Comparison of ENCODE assay signal across 7 mouse cellular contexts in the genomic region with DNA sequence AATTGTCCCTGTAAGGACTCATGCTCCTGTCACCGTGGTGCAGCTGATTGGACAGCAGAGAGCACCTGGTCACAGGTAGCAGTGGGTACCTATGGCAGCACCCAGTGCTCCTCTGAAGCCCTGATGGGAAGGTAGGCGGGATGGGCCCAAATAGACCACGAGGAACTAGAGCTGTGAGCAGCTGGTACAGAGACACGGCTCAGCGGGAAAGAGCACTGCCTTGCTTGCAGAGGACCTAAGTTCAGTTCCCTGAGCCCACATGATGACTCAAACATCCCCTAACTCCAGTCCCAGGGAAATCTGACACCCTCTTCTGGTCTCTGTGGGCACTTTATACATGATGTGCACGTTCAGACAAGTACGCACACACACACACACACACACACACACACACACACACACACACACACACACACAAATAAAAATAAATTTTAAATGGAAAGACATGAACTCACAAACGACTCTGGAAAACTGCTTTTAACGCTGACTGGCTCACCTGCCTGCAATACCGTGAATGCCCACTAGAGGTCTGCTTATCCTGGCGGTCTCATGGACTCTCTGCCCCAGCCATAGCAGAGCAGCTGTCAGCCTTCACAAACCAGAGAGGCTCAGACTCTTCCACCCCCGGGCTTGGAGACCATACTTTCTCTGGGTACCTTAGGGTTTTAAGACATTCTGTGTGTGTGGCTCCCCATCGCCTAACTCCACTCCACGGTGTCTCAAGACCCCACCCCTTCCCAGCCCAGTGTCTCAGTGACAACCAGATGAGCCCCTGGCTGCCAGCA. TPM values are rescaled to one million over a fixed set of nuclear protein-coding genes. Genes with fewer than 3 reads are reported as not detected.
DNase-seq lines count a peak whose midpoint lies in the region; ATAC-seq and TF ChIP-seq lines count a peak whose summit lies in the region.

No protein-coding gene starts in this region.

- H3K27ac ChIP-seq in gastrocnemius, adult 2 months: peak overlapping the region; percentile 87
- H3K27ac ChIP-seq in limb, embryonic 11.5 days (replicated peaks; ENCODE audit: low read depth, low read length): no peak overlapping the region
- H3K27ac ChIP-seq in midbrain, embryonic 14.5 days (replicated peaks; ENCODE audit: low read depth, low read length): no peak overlapping the region

- H3K4me2 ChIP-seq in limb, embryonic 11.5 days (ENCODE audit: low read depth, severe bottlenecking): no peak overlapping the region
- H3K4me2 ChIP-seq in midbrain, embryonic 14.5 days (ENCODE audit: low read length): no peak overlapping the region

- TF ChIP-seq CTCF in gastrocnemius, adult 2 months (IDR thresholded peaks at IDR 0.05): peak; percentile 78

- H3K4me3 ChIP-seq in gastrocnemius, adult 2 months: peak overlapping the region; percentile 68
- no peak overlapping the region for H3K4me3 ChIP-seq in limb, embryonic 11.5 days (ENCODE audit: low read depth, low read length)
- no peak overlapping the region for H3K4me3 ChIP-seq in midbrain, embryonic 14.5 days (replicated peaks; ENCODE audit: low read depth, low read length)

- 26% methylated on average over 14 of the region's 14 CpGs for WGBS in limb, embryonic 11.5 days
- WGBS in midbrain, embryonic 14.5 days: 22% methylated on average over 14 of the region's 14 CpGs

- DNase-seq in adrenal gland, adult (ENCODE audit: inconsistent age in 2 of 2, low spot score in 1 of 2): peak; percentile 77 to 93
- DNase-seq in cerebellum, postnatal 36 days: peak; percentile 83 to 89
- DNase-seq in gastrocnemius, adult 2 months: peak; percentile 86
- peak; percentile 89 for DNase-seq in induced T-regulatory cell, adult 2 months (ENCODE audit: low read depth)
- DNase-seq in limb, embryonic 11.5 days (ENCODE audit: low spot score): peak; percentile 93
- DNase-seq in midbrain, embryonic 14.5 days: peak; percentile 93
- DNase-seq in spleen, adult 18-20 months: peak; percentile 33 to 76

- intact Hi-C loops in gastrocnemius, adult 2 months (cut with DNase I): no loop called here

- H3K9me3 ChIP-seq in limb, embryonic 11.5 days (ENCODE audit: control insufficient read depth, low read length): no peaks in the 10 kb centered on the region
- no peaks in the 10 kb centered on the region for H3K9me3 ChIP-seq in midbrain, embryonic 14.5 days (ENCODE audit: control insufficient read depth, low read length)

- no peaks in the 10 kb centered on the region for H3K4me1 ChIP-seq in limb, embryonic 11.5 days (ENCODE audit: control insufficient read depth, insufficient read depth, low read length)
- peaks cover 10% of the 10 kb centered on the region; the same call in 1 of the 2 replicates for H3K4me1 ChIP-seq in midbrain, embryonic 14.5 days (ENCODE audit: control insufficient read depth, insufficient read depth, low read length)

- H3K9ac ChIP-seq in limb, embryonic 11.5 days (ENCODE audit: low read length): no peak overlapping the region
- H3K9ac ChIP-seq in midbrain, embryonic 14.5 days (replicated peaks; ENCODE audit: low read length): no peak overlapping the region

- H3K36me3 ChIP-seq in limb, embryonic 11.5 days (ENCODE audit: control insufficient read depth, insufficient read depth, low read length): no peaks in the 10 kb centered on the region
- H3K36me3 ChIP-seq in midbrain, embryonic 14.5 days (ENCODE audit: control insufficient read depth, insufficient read depth, low read length): no peaks in the 10 kb centered on the region

- ATAC-seq in limb, embryonic 11.5 days (ENCODE audit: insufficient number of reproducible peaks, low FRiP score, low TSS enrichment, low read depth): 0 out of 2 replicates have a peak, but pooled peaks have one; percentile 28
- ATAC-seq in midbrain, embryonic 14.5 days (ENCODE audit: low FRiP score, low TSS enrichment): no peak; the same call in 1 of the 2 replicates

- no peaks in the 10 kb centered on the region for H3K27me3 ChIP-seq in limb, embryonic 11.5 days (ENCODE audit: control insufficient read depth, insufficient read depth, low read length)
- no peaks in the 10 kb centered on the region for H3K27me3 ChIP-seq in midbrain, embryonic 14.5 days (ENCODE audit: control insufficient read depth, insufficient read depth, low read length)

RNA-seq across cellular contexts. Expression of a gene that starts 1.6 kb away (rescaled TPM):
- 1 to 10 TPM; 2.9 to 3.7 TPM for total RNA-seq in gastrocnemius, adult 2 months (2021)
- polyA plus RNA-seq in limb, embryonic 11.5 days (2014; fragmentation: Nextera tagmentation; extraction: Ambion mirVana): 7.9 and 10.3 TPM in 2 replicates
- 3.2 and 4.2 TPM in 2 replicates for polyA plus RNA-seq in midbrain, embryonic 14.5 days (2014; fragmentation: Nextera tagmentation; extraction: Ambion mirVana)

RNA-seq across cellular contexts. Expression of a gene that starts 24.7 kb away (rescaled TPM):
- 10 to 100 TPM; 23.4 to 24.0 TPM for total RNA-seq in gastrocnemius, adult 2 months (2021)
- polyA plus RNA-seq in limb, embryonic 11.5 days (2014; fragmentation: Nextera tagmentation; extraction: Ambion mirVana): 26.3 and 28.1 TPM in 2 replicates
- polyA plus RNA-seq in midbrain, embryonic 14.5 days (2014; fragmentation: Nextera tagmentation; extraction: Ambion mirVana): 19.3 and 19.4 TPM in 2 replicates

RNA-seq across cellular contexts. Expression of a gene that starts 39.7 kb away (rescaled TPM):
- total RNA-seq in gastrocnemius, adult 2 months (2021): 1 to 10 TPM; 6.9 to 8.5 TPM
- polyA plus RNA-seq in limb, embryonic 11.5 days (2014; fragmentation: Nextera tagmentation; extraction: Ambion mirVana): 77.7 and 83.5 TPM in 2 replicates
- polyA plus RNA-seq in midbrain, embryonic 14.5 days (2014; fragmentation: Nextera tagmentation; extraction: Ambion mirVana): 81.2 and 89.5 TPM in 2 replicates

RNA-seq across cellular contexts. Expression of a gene that starts 54.0 kb away (rescaled TPM):
- total RNA-seq in gastrocnemius, adult 2 months (2021): 10 to 100 TPM; 25.9 to 26.6 TPM
- 47.7 and 53.3 TPM in 2 replicates for polyA plus RNA-seq in limb, embryonic 11.5 days (2014; fragmentation: Nextera tagmentation; extraction: Ambion mirVana)
- polyA plus RNA-seq in midbrain, embryonic 14.5 days (2014; fragmentation: Nextera tagmentation; extraction: Ambion mirVana): 68.2 and 78.7 TPM in 2 replicates

RNA-seq across cellular contexts. Expression of a gene that starts 54.0 kb away (rescaled TPM):
- 10 to 100 TPM in 1 of 2 experiments, 1 to 10 TPM in 1; 8.7 to 10.6 TPM for total RNA-seq in gastrocnemius, adult 2 months (2021)
- polyA plus RNA-seq in limb, embryonic 11.5 days (2014; fragmentation: Nextera tagmentation; extraction: Ambion mirVana): 9.4 and 9.6 TPM in 2 replicates
- polyA plus RNA-seq in midbrain, embryonic 14.5 days (2014; fragmentation: Nextera tagmentation; extraction: Ambion mirVana): 28.5 and 35.8 TPM in 2 replicates
